Mouse (Mus musculus): ENCODE results near the gene Slc25a1.

DNA sequence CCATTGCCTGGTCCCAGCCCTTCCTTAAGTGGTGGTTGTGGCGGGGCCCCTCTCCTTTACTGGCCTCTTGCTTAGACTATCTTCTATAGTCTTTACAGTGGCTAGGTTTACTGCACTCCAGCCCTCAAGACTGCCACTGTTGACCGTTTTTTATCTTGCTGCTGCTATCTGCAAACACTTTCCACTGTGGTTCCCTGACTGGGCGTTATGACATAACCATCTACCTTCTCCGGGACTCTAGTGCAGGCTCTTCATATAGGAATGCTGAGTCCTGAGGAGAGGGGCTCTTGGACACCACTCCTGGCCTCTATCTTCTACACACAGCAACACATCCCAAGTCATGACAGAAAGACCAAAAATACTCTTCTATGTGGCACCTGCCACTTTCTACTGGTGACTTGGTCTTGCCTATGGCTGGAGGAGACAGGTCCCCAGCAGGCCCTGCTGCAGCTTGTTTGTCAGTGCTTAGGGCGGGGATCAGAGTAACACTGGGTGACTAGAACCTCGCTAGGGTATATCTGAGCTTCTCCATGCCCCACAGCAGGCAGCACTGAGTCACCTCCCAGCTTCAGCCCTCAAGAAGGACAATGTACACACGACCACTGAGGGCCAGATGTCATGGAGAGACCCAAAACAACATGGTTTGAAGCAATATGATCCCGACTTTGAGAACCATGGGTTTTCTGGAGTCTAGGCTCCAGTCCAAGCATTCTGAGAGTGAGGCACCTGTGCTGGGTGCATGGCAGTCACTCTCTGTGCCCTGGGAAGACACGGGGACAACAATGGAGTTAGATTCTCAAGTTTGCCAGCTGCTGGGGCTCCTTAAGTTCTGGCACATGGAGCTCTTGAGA lies 5.8 kb upstream of the Slc25a1 start:
- TF ChIP-seq CTCF (IDR thresholded peaks at IDR 0.05; ENCODE audit: control insufficient read depth, insufficient read depth, low read length) (no peak), POLR2A (IDR thresholded peaks at IDR 0.05; ENCODE audit: borderline replicate concordance, control insufficient read depth, low read depth, low read length) (no peak)

All from bone marrow, adult 2 months (tissue).